In genomic region chr7:68320078-68320810, GRCm38 (mm10) we compare ENCODE assay signal across 10 mouse cellular contexts. TPM values are rescaled to one million over a fixed set of nuclear protein-coding genes. Genes with fewer than 3 reads are reported as not detected.
A peak's percentile ranks its signal among the peaks of the same experiment; 100 is the strongest.
DNase-seq lines count a peak whose midpoint lies in the region; ATAC-seq lines count a peak whose summit lies in the region.
"Had no signal": no experiment of that assay in that cellular context is flagged by ENCODE, and none has a peak within 500 bp of the region (broad histone marks: within the 10 kb centered on the region; RNA-seq: fewer than 3 reads in every experiment).

No protein-coding gene starts in this region.

- no peaks in the 10 kb centered on the region for H3K9me3 ChIP-seq in lung, embryonic 15.5 days
- no peaks in the 10 kb centered on the region for H3K9me3 ChIP-seq in hindbrain, embryonic 12.5 days (replicated peaks)
- no peaks in the 10 kb centered on the region for H3K9me3 ChIP-seq in forebrain, embryonic 10.5 days
- H3K9me3 ChIP-seq: hindbrain, embryonic 15.5 days had no signal

- H3K4me2 ChIP-seq in lung, embryonic 15.5 days = peak overlapping the region; percentile 22
- H3K4me2 ChIP-seq in hindbrain, embryonic 12.5 days (replicated peaks) = no peak overlapping the region
- H3K4me2 ChIP-seq: hindbrain, embryonic 15.5 days had no signal

- no peak overlapping the region for H3K9ac ChIP-seq in lung, embryonic 15.5 days
- no peak overlapping the region for H3K9ac ChIP-seq in hindbrain, embryonic 12.5 days
- H3K9ac ChIP-seq: hindbrain, embryonic 15.5 days; liver, postnatal 0 days had no signal

- H3K27ac ChIP-seq in lung, embryonic 15.5 days = peak overlapping the region; percentile 82
- H3K27ac ChIP-seq in hindbrain, embryonic 12.5 days = no peak overlapping the region
- H3K27ac ChIP-seq in forebrain, embryonic 10.5 days = no peak overlapping the region
- H3K27ac ChIP-seq: hindbrain, embryonic 15.5 days had no signal

- H3K4me3 ChIP-seq in lung, embryonic 15.5 days = no peak overlapping the region
- no peak overlapping the region for H3K4me3 ChIP-seq in hindbrain, embryonic 12.5 days
- no peak overlapping the region for H3K4me3 ChIP-seq in forebrain, embryonic 10.5 days
- H3K4me3 ChIP-seq: hindbrain, embryonic 15.5 days had no signal

- H3K27me3 ChIP-seq in lung, embryonic 15.5 days = no peaks in the 10 kb centered on the region
- H3K27me3 ChIP-seq in hindbrain, embryonic 12.5 days = no peaks in the 10 kb centered on the region
- no peaks in the 10 kb centered on the region for H3K27me3 ChIP-seq in forebrain, embryonic 10.5 days (ENCODE audit: poor library complexity, severe bottlenecking)
- H3K27me3 ChIP-seq: hindbrain, embryonic 15.5 days had no signal

- ATAC-seq in CD4-positive, CD25-positive, alpha-beta regulatory T cell, adult 4 months = peak; percentile 35
- ATAC-seq in lung, embryonic 15.5 days (ENCODE audit: borderline replicate concordance, extremely low read depth, low FRiP score, low TSS enrichment) = peak; percentile 93
- no peak for ATAC-seq in hindbrain, embryonic 12.5 days (ENCODE audit: low FRiP score)
- ATAC-seq: liver, postnatal 0 days had no signal

- H3K36me3 ChIP-seq in lung, embryonic 15.5 days = no peaks in the 10 kb centered on the region
- H3K36me3 ChIP-seq in hindbrain, embryonic 12.5 days = no peaks in the 10 kb centered on the region
- H3K36me3 ChIP-seq in forebrain, embryonic 10.5 days (replicated peaks) = no peaks in the 10 kb centered on the region
- H3K36me3 ChIP-seq: hindbrain, embryonic 15.5 days had no signal

- intact Hi-C loops in heart, postnatal 36 days (cut with DNase I) = no loop called here

- peak; percentile 25 for DNase-seq in brain, adult 2 months (ENCODE audit: low read depth, low spot score)
- peak; percentile 15 to 49 for DNase-seq in heart, postnatal 36 days
- DNase-seq in layer of hippocampus, adult 9-11 months = no peak
- DNase-seq in forebrain, embryonic 10.5 days (ENCODE audit: extremely low spot score, low spot score) = no peak
- DNase-seq: liver, postnatal 0 days had no signal

- peaks cover 6% of the 10 kb centered on the region for H3K4me1 ChIP-seq in lung, embryonic 15.5 days
- no peaks in the 10 kb centered on the region for H3K4me1 ChIP-seq in hindbrain, embryonic 12.5 days
- H3K4me1 ChIP-seq in forebrain, embryonic 10.5 days = peaks cover 4% of the 10 kb centered on the region; the same call in 1 of the 2 replicates
- H3K4me1 ChIP-seq: hindbrain, embryonic 15.5 days had no signal

- 27% methylated on average over 14 of the region's 14 CpGs for WGBS in lung, embryonic 15.5 days
- WGBS in hindbrain, embryonic 12.5 days = 79% methylated on average over 14 of the region's 14 CpGs
- 85% methylated on average over 14 of the region's 14 CpGs for WGBS in forebrain, embryonic 10.5 days

RNA-seq across cellular contexts. Expression of gene Fam169b, which starts 46.6 kb away (rescaled TPM):
- 100 to 1,000 TPM; 124 to 148 TPM for polyA plus RNA-seq in CD4-positive, CD25-positive, alpha-beta regulatory T cell, adult 4 months (2017; shearing (Covaris generic))
- total RNA-seq in heart, postnatal 36 days (2021) = under 1 TPM in 1 of 2 experiments, not detected in 1; 0.14 TPM
- 1.1 and 3.7 TPM in 2 replicates for polyA plus RNA-seq in lung, embryonic 15.5 days (2015; fragmentation: Nextera tagmentation; extraction: Ambion mirVana)
- polyA plus RNA-seq in hindbrain, embryonic 12.5 days (2016; fragmentation: Nextera tagmentation; extraction: Ambion mirVana) = 0.34 and 0.42 TPM in 2 replicates
- 0.12 and 0.38 TPM in 2 replicates for polyA plus RNA-seq in forebrain, embryonic 10.5 days (2016; fragmentation: Nextera tagmentation; extraction: Ambion mirVana)

RNA-seq across cellular contexts. Expression of gene Pgpep1l, which starts 56.2 kb away (rescaled TPM):
- polyA plus RNA-seq in CD4-positive, CD25-positive, alpha-beta regulatory T cell, adult 4 months (2017; shearing (Covaris generic)) = 1 to 10 TPM; 6.2 to 6.6 TPM
- total RNA-seq in heart, postnatal 36 days (2021) = under 1 TPM in 1 of 2 experiments, not detected in 1; 0.33 TPM
- not detected in 2 replicates for polyA plus RNA-seq in lung, embryonic 15.5 days (2015; fragmentation: Nextera tagmentation; extraction: Ambion mirVana)
- polyA plus RNA-seq in hindbrain, embryonic 12.5 days (2016; fragmentation: Nextera tagmentation; extraction: Ambion mirVana) = not detected in 2 replicates
- 0.16 TPM in 1 of 2 replicates, not detected in the other for polyA plus RNA-seq in forebrain, embryonic 10.5 days (2016; fragmentation: Nextera tagmentation; extraction: Ambion mirVana)
- polyA plus RNA-seq: embryonic facial prominence, embryonic 11.5 days; hindbrain, embryonic 15.5 days; liver, postnatal 0 days had no signal

Comparison
In these comparisons a context has a peak if more than half of its experiments do, and no peak if none do; other contexts are left out.
1. DNase-seq: peak in brain, adult 2 months (single experiment) and heart, postnatal 36 days (2 of 2); none in layer of hippocampus, adult 9-11 months (single experiment) and forebrain, embryonic 10.5 days (single experiment).
2. RNA of gene Fam169b, which starts 46.6 kb away (polyA plus RNA-seq): 124 to 148 TPM in CD4-positive, CD25-positive, alpha-beta regulatory T cell, adult 4 months; 1.1 to 3.7 TPM in lung, embryonic 15.5 days, 0.34 to 0.42 TPM in hindbrain, embryonic 12.5 days and 0.12 to 0.38 TPM in forebrain, embryonic 10.5 days; every median in the first group is over 10 times any median in the second.